Mouse (Mus musculus) testis, adult 2 months (tissue): Measurements from ENCODE around the gene Gm49333.
A peak's percentile ranks its signal among the peaks of the same experiment; 100 is the strongest.

Source experiments
- CTCF ChIP-seq: fragments of 200-500 bp; IDR thresholded peaks from 2 replicates; pipeline ENCODE4 v1.5.1; 2012; ENCODE audit warnings: low read depth, mild to moderate bottlenecking, inconsistent platforms, low read length, moderate library complexity; ENCODE audit not compliant: control insufficient read depth, insufficient read depth, insufficient replicate concordance
- POLR2A ChIP-seq: fragments of 200-500 bp; IDR thresholded peaks from 2 replicates; pipeline ENCODE4 v1.6.1; 2012; ENCODE audit warnings: low read depth, mild to moderate bottlenecking, inconsistent platforms, low read length, moderate library complexity; ENCODE audit not compliant: control insufficient read depth

- TF ChIP-seq POLR2A (peak; percentile 93), CTCF (0 out of 2 replicates have a peak, but pooled peaks have one; percentile 9)
These were observed 681 bp upstream of the Gm49333 start for GRCm38 (mm10) chr16:20610501-20611356.
